Mouse (Mus musculus): ENCODE data around the gene Ttll11. TPM values are rescaled to one million over a fixed set of nuclear protein-coding genes. Genes with fewer than 3 reads are reported as not detected.

The Ttll11 gene
- total RNA-seq (2023) = 2.1 TPM

GRCm38 (mm10) chr2:35979644-35980021, at the start of gene Ttll11:
Gene Ttll11 (minus strand): TSS chr2:35979913.

Other genes with a start within 250 kb of the Ttll11 start
- 39.7 TPM for gene Ndufa8, start 69.5 kb upstream of the Ttll11 start, total RNA-seq (2023)
- not detected for gene Morn5, start 69.5 kb upstream of the Ttll11 start, total RNA-seq (2023)
- not detected for gene Lhx6, start 125.5 kb upstream of the Ttll11 start, total RNA-seq (2023)
- gene Mrrf, start 156.5 kb upstream of the Ttll11 start, total RNA-seq (2023) = 13.2 TPM
- gene Rbm18, start 156.9 kb upstream of the Ttll11 start, total RNA-seq (2023) = 41.8 TPM